Mouse (Mus musculus): ENCODE measurements around the gene Oard1. TPM values are rescaled to one million over a fixed set of nuclear protein-coding genes. Genes with fewer than 3 reads are reported as not detected.

Gene Oard1
- polyA plus RNA-seq, 1 experiment from 2014 or later: 76.5 TPM

GRCm38 (mm10) chr17:48401710-48402109 is 8.1 kb upstream of the Oard1 start:
- H3K4me2 ChIP-seq (ENCODE audit: low read depth, low read length): no peak overlapping the region
- H3K4me1 ChIP-seq (ENCODE audit: control insufficient read depth, insufficient read depth, low read length): no peaks in the 10 kb centered on the region
- H3K4me3 ChIP-seq (ENCODE audit: low read depth, low read length): no peak overlapping the region
- H3K9ac ChIP-seq (replicated peaks; ENCODE audit: low read length): no peak overlapping the region
- DNase-seq (ENCODE audit: low spot score) (no peak), ATAC-seq (replicated peaks; ENCODE audit: insufficient number of reproducible peaks, low FRiP score, low TSS enrichment, low read depth) (no peak)
- no peaks in the 10 kb centered on the region for H3K27me3 ChIP-seq (ENCODE audit: control insufficient read depth, insufficient read depth, low read length)
- no peaks in the 10 kb centered on the region; the same call in none of the 2 replicates for H3K36me3 ChIP-seq (replicated peaks; ENCODE audit: control insufficient read depth, insufficient read depth, low read depth, low read length)
- WGBS: 84% methylated on average over 4 of the region's 4 CpGs
- H3K27ac ChIP-seq (replicated peaks; ENCODE audit: low read depth, low read length): no peak overlapping the region
- H3K9me3 ChIP-seq (replicated peaks; ENCODE audit: control insufficient read depth, low read length): no peaks in the 10 kb centered on the region

- Histone ChIP-seq H3K27me3 (ENCODE audit: control insufficient read depth, insufficient read depth, low read length) (no peaks in the 10 kb centered on the region), H3K27ac (replicated peaks; ENCODE audit: low read depth, low read length) (no peak overlapping the region), H3K36me3 (replicated peaks; ENCODE audit: control insufficient read depth, insufficient read depth, low read depth, low read length) (no peaks in the 10 kb centered on the region; the same call in none of the 2 replicates), H3K4me2 (ENCODE audit: low read depth, low read length) (no peak overlapping the region), H3K9ac (replicated peaks; ENCODE audit: low read length) (no peak overlapping the region), H3K9me3 (replicated peaks; ENCODE audit: control insufficient read depth, low read length) (no peaks in the 10 kb centered on the region), H3K4me1 (ENCODE audit: control insufficient read depth, insufficient read depth, low read length) (no peaks in the 10 kb centered on the region), H3K4me3 (ENCODE audit: low read depth, low read length) (no peak overlapping the region)
- DNase-seq (ENCODE audit: low spot score) (no peak), ATAC-seq (replicated peaks; ENCODE audit: insufficient number of reproducible peaks, low FRiP score, low TSS enrichment, low read depth) (no peak)
- 94% methylated on average over 3 of the region's 3 CpGs for WGBS
Observed at GRCm38 (mm10) chr17:48402751-48403150, 7.1 kb upstream of the Oard1 start.

GRCm38 (mm10) chr17:48403848-48404247 is 6.0 kb upstream of the Oard1 start:
- Histone ChIP-seq H3K9ac (replicated peaks; ENCODE audit: low read length) (no peak overlapping the region), H3K36me3 (replicated peaks; ENCODE audit: control insufficient read depth, insufficient read depth, low read depth, low read length) (no peaks in the 10 kb centered on the region; the same call in 1 of the 2 replicates), H3K27me3 (ENCODE audit: control insufficient read depth, insufficient read depth, low read length) (no peaks in the 10 kb centered on the region), H3K4me3 (ENCODE audit: low read depth, low read length) (no peak overlapping the region), H3K4me2 (ENCODE audit: low read depth, low read length) (no peak overlapping the region), H3K4me1 (ENCODE audit: control insufficient read depth, insufficient read depth, low read length) (no peaks in the 10 kb centered on the region), H3K9me3 (replicated peaks; ENCODE audit: control insufficient read depth, low read length) (no peaks in the 10 kb centered on the region), H3K27ac (replicated peaks; ENCODE audit: low read depth, low read length) (no peak overlapping the region)
- WGBS: 90% methylated on average over 2 of the region's 2 CpGs
- DNase-seq (ENCODE audit: low spot score) (no peak), ATAC-seq (replicated peaks; ENCODE audit: insufficient number of reproducible peaks, low FRiP score, low TSS enrichment, low read depth) (no peak)

- Histone ChIP-seq H3K4me3 (ENCODE audit: low read depth, low read length) (no peak overlapping the region), H3K4me1 (ENCODE audit: control insufficient read depth, insufficient read depth, low read length) (no peaks in the 10 kb centered on the region), H3K9ac (replicated peaks; ENCODE audit: low read length) (no peak overlapping the region), H3K27ac (replicated peaks; ENCODE audit: low read depth, low read length) (no peak overlapping the region), H3K27me3 (ENCODE audit: control insufficient read depth, insufficient read depth, low read length) (no peaks in the 10 kb centered on the region), H3K9me3 (replicated peaks; ENCODE audit: control insufficient read depth, low read length) (no peaks in the 10 kb centered on the region), H3K4me2 (ENCODE audit: low read depth, low read length) (no peak overlapping the region), H3K36me3 (replicated peaks; ENCODE audit: control insufficient read depth, insufficient read depth, low read depth, low read length) (no peaks in the 10 kb centered on the region; the same call in 1 of the 2 replicates)
- ATAC-seq (replicated peaks; ENCODE audit: insufficient number of reproducible peaks, low FRiP score, low TSS enrichment, low read depth): no peak
- 70% methylated on average over 1 of the region's 1 CpGs for WGBS
- DNase-seq (ENCODE audit: low spot score): no peak
Observed at GRCm38 (mm10) chr17:48404706-48405105, 5.1 kb upstream of the Oard1 start.

- Histone ChIP-seq H3K27ac (replicated peaks; ENCODE audit: low read depth, low read length) (no peak overlapping the region), H3K9ac (replicated peaks; ENCODE audit: low read length) (peak overlapping the region; percentile 99; the same call in 1 of the 2 replicates), H3K9me3 (replicated peaks; ENCODE audit: control insufficient read depth, low read length) (no peaks in the 10 kb centered on the region), H3K36me3 (replicated peaks; ENCODE audit: control insufficient read depth, insufficient read depth, low read depth, low read length) (no peaks in the 10 kb centered on the region; the same call in 1 of the 2 replicates), H3K4me2 (ENCODE audit: low read depth, low read length) (no peak overlapping the region; the same call in 1 of the 2 replicates), H3K4me1 (ENCODE audit: control insufficient read depth, insufficient read depth, low read length) (no peaks in the 10 kb centered on the region), H3K4me3 (ENCODE audit: low read depth, low read length) (peak overlapping the region; percentile 90; the same call in 1 of the 2 replicates), H3K27me3 (ENCODE audit: control insufficient read depth, insufficient read depth, low read length) (no peaks in the 10 kb centered on the region)
- DNase-seq (ENCODE audit: low spot score) (no peak), ATAC-seq (replicated peaks; ENCODE audit: insufficient number of reproducible peaks, low FRiP score, low TSS enrichment, low read depth) (no peak)
- 87% methylated on average over 4 of the region's 4 CpGs for WGBS
Observed at GRCm38 (mm10) chr17:48407154-48407553, 2.7 kb upstream of the Oard1 start.

GRCm38 (mm10) chr17:48407910-48408525 is 1.8 kb upstream of the Oard1 start:
- H3K4me3 ChIP-seq (ENCODE audit: low read depth, low read length): peak overlapping the region; percentile 90
- H3K36me3 ChIP-seq (replicated peaks; ENCODE audit: control insufficient read depth, insufficient read depth, low read depth, low read length): no peaks in the 10 kb centered on the region; the same call in 1 of the 2 replicates
- H3K27ac ChIP-seq (replicated peaks; ENCODE audit: low read depth, low read length): peak overlapping the region; percentile 100
- peak overlapping the region; percentile 70 for H3K4me2 ChIP-seq (ENCODE audit: low read depth, low read length)
- no peaks in the 10 kb centered on the region for H3K4me1 ChIP-seq (ENCODE audit: control insufficient read depth, insufficient read depth, low read length)
- WGBS: 15% methylated on average over 8 of the region's 8 CpGs
- DNase-seq (ENCODE audit: low spot score): peak; percentile 56
- H3K9me3 ChIP-seq (replicated peaks; ENCODE audit: control insufficient read depth, low read length): no peaks in the 10 kb centered on the region
- ATAC-seq (replicated peaks; ENCODE audit: insufficient number of reproducible peaks, low FRiP score, low TSS enrichment, low read depth): no peak
- peak overlapping the region; percentile 99 for H3K9ac ChIP-seq (replicated peaks; ENCODE audit: low read length)
- no peaks in the 10 kb centered on the region for H3K27me3 ChIP-seq (ENCODE audit: control insufficient read depth, insufficient read depth, low read length)

- ATAC-seq (replicated peaks; ENCODE audit: insufficient number of reproducible peaks, low FRiP score, low TSS enrichment, low read depth): peak; percentile 54
- Histone ChIP-seq H3K4me2 (ENCODE audit: low read depth, low read length) (peak overlapping the region; percentile 70), H3K4me1 (ENCODE audit: control insufficient read depth, insufficient read depth, low read length) (no peaks in the 10 kb centered on the region), H3K36me3 (replicated peaks; ENCODE audit: control insufficient read depth, insufficient read depth, low read depth, low read length) (no peaks in the 10 kb centered on the region; the same call in 1 of the 2 replicates), H3K9me3 (replicated peaks; ENCODE audit: control insufficient read depth, low read length) (no peaks in the 10 kb centered on the region), H3K9ac (replicated peaks; ENCODE audit: low read length) (peak overlapping the region; percentile 99), H3K4me3 (ENCODE audit: low read depth, low read length) (peak overlapping the region; percentile 90), H3K27me3 (ENCODE audit: control insufficient read depth, insufficient read depth, low read length) (no peaks in the 10 kb centered on the region), H3K27ac (replicated peaks; ENCODE audit: low read depth, low read length) (peak overlapping the region; percentile 100)
- under 1% methylated on average over 42 of the region's 47 CpGs for WGBS
- peak; percentile 77 for DNase-seq (ENCODE audit: low spot score)
Observed at GRCm38 (mm10) chr17:48408526-48409291, 1.1 kb upstream of the Oard1 start.

- ATAC-seq (replicated peaks; ENCODE audit: insufficient number of reproducible peaks, low FRiP score, low TSS enrichment, low read depth) (peak; percentile 4; the same call in 1 of the 2 replicates), DNase-seq (ENCODE audit: low spot score) (peak; percentile 54)
- Histone ChIP-seq H3K9me3 (replicated peaks; ENCODE audit: control insufficient read depth, low read length) (no peaks in the 10 kb centered on the region), H3K4me2 (ENCODE audit: low read depth, low read length) (peak overlapping the region; percentile 55), H3K36me3 (replicated peaks; ENCODE audit: control insufficient read depth, insufficient read depth, low read depth, low read length) (no peaks in the 10 kb centered on the region), H3K4me1 (ENCODE audit: control insufficient read depth, insufficient read depth, low read length) (no peaks in the 10 kb centered on the region), H3K9ac (replicated peaks; ENCODE audit: low read length) (peak overlapping the region; percentile 67), H3K27ac (replicated peaks; ENCODE audit: low read depth, low read length) (peak overlapping the region; percentile 83), H3K4me3 (ENCODE audit: low read depth, low read length) (peak overlapping the region; percentile 36), H3K27me3 (ENCODE audit: control insufficient read depth, insufficient read depth, low read length) (no peaks in the 10 kb centered on the region)
- WGBS: under 1% methylated on average over 13 of the region's 13 CpGs
Observed at GRCm38 (mm10) chr17:48410299-48410785, 528 bp downstream of the Oard1 start.
